Mouse (Mus musculus): ENCODE data around the gene Ipcef1. TPM values are rescaled to one million over a fixed set of nuclear protein-coding genes. Genes with fewer than 3 reads are reported as not detected.

Gene Ipcef1
- polyA plus RNA-seq, 1 experiment from 2014 or later = 1.2 TPM

DNA sequence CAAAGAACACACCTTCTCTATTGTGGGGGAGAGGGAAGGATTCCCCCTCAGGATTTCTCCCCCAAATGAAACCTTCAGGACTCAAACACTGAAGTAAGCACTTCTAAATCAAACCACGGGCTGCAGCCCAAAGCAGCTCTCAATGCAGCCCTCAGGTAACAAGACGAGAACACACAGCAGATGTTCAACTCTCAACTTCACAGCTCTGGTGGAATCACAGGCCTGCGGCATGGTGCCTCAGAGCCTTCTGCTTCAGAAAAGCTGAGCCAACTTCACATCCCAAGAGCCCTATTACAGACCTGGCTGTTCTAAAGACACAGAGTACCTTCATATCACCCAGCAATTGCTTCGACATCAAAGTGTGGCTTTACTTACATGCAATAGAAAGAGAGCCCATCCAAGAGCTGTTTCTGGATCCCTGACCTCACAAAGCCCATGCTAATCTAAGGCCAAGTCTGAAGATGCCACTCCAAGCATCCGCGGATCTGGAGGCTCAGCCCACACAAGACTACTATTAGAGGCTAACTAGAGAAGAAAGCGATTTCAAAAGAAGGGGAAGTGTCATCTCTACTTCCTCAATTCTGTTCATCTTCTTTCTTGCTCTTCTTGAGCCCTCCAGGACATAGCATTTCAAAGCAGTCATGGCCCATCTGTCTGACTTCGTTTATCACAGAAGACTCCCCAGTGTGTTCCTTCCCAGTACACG is 11.6 kb upstream of the Ipcef1 start:
- Histone ChIP-seq H3K4me2 (no peak overlapping the region), H3K9ac (no peak overlapping the region), H3K4me1 (replicated peaks) (no peaks in the 10 kb centered on the region), H3K27me3 (no peaks in the 10 kb centered on the region), H3K36me3 (no peaks in the 10 kb centered on the region), H3K9me3 (no peaks in the 10 kb centered on the region), H3K27ac (replicated peaks) (no peak overlapping the region), H3K4me3 (no peak overlapping the region)
- no peak for ATAC-seq (ENCODE audit: low read depth)
- 87% methylated on average over 9 of the region's 9 CpGs for WGBS

DNA sequence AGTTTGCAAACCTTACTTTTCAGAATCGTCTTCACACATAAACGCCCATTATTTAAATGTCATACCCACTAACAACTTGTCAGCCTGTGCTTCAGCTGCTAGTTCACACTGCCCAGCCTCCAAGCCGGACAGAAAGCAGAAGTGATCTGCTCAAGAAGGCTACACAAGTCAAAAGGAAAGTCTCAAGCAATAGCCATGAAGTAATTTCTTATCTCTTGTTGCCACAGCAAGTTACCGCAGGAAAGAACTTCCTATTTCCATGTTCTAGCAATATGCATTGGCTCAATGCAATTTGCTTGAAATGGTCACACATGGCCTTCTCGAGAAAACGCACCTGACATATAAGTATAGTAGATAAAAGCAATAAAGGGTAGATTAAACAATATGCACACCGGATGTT is 10.7 kb upstream of the Ipcef1 start:
- Histone ChIP-seq H3K4me1 (replicated peaks) (no peaks in the 10 kb centered on the region), H3K9me3 (no peaks in the 10 kb centered on the region), H3K4me2 (no peak overlapping the region), H3K9ac (no peak overlapping the region), H3K27me3 (no peaks in the 10 kb centered on the region), H3K4me3 (no peak overlapping the region), H3K27ac (replicated peaks) (no peak overlapping the region), H3K36me3 (no peaks in the 10 kb centered on the region)
- WGBS = 84% methylated on average over 7 of the region's 7 CpGs
- no peak for ATAC-seq (ENCODE audit: low read depth)

DNA sequence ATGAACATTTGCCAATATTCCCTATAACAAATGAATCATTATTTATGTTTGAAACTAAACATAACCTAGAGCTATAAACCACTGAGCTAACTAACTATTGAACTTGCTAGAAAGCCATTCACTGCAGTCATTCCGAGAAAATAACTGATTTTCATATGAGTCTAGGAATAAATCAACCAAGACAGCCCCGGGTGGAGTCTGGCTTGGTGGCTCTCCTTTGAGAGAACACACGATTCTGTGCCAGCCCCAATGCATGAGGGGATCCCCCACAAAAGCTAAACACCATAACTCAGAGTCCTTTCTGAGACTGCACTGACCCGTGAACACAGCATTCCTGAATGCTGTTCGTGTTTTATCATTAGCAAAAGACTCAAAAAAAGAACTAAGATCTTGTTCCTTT is 8.0 kb upstream of the Ipcef1 start:
- H3K27ac ChIP-seq (replicated peaks) = no peak overlapping the region
- 29% methylated on average over 5 of the region's 5 CpGs for whole genome bisulfite sequencing
- ATAC-seq (ENCODE audit: low read depth) = no peak; the same call in 1 of the 2 replicates
- no peak overlapping the region for H3K9ac ChIP-seq
- no peak overlapping the region for H3K4me3 ChIP-seq
- H3K4me2 ChIP-seq = no peak overlapping the region
- no peaks in the 10 kb centered on the region for H3K27me3 ChIP-seq
- H3K9me3 ChIP-seq = no peaks in the 10 kb centered on the region
- no peaks in the 10 kb centered on the region for H3K36me3 ChIP-seq
- no peaks in the 10 kb centered on the region for H3K4me1 ChIP-seq (replicated peaks)

GRCm38 (mm10) chr10:7057546-7057945 is 5.3 kb upstream of the Ipcef1 start:
- Histone ChIP-seq H3K4me1 (replicated peaks) (peaks cover 3% of the 10 kb centered on the region), H3K9me3 (no peaks in the 10 kb centered on the region), H3K27me3 (no peaks in the 10 kb centered on the region), H3K4me2 (no peak overlapping the region), H3K27ac (replicated peaks) (no peak overlapping the region), H3K36me3 (no peaks in the 10 kb centered on the region), H3K4me3 (no peak overlapping the region), H3K9ac (no peak overlapping the region)
- WGBS = 91% methylated on average over 1 of the region's 1 CpGs
- ATAC-seq (ENCODE audit: low read depth) = no peak

DNA sequence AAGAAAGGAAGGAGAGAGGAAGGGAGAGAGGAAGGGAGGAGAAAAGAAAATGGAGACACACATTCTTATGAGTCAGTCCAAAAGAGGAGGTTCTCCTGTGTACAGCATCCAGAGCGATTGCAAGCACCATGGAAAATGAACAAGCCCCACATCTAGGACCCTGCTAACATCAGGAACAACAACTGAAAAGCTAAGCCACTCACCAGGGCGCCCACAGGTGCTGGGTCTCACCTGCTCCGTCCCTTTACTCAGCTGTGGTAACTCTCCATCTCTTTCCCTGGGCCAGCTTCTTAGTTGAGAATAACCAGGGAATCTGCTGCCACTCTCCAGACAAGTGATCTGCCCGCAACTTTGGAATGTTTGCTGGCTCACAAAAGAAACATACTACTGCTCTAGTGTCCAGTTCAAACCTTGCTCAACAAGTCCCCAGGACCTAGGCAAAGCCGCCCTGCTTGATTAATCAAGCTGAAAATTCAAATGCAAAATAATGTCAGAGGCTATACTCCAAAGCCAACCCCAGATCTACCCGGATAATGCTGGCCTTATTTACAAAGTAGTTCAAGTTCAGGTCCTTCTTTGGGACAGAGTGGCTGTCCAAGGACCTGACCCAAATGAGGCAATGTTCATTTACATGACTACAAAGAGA is 2.4 kb upstream of the Ipcef1 start:
- no peak overlapping the region for H3K27ac ChIP-seq (replicated peaks)
- H3K36me3 ChIP-seq = no peaks in the 10 kb centered on the region
- H3K27me3 ChIP-seq = no peaks in the 10 kb centered on the region
- peaks cover 8% of the 10 kb centered on the region for H3K4me1 ChIP-seq (replicated peaks)
- H3K4me2 ChIP-seq = no peak overlapping the region
- ATAC-seq (ENCODE audit: low read depth) = no peak
- H3K9me3 ChIP-seq = no peaks in the 10 kb centered on the region
- WGBS = 81% methylated on average over 6 of the region's 6 CpGs
- no peak overlapping the region for H3K9ac ChIP-seq
- H3K4me3 ChIP-seq = no peak overlapping the region

DNA sequence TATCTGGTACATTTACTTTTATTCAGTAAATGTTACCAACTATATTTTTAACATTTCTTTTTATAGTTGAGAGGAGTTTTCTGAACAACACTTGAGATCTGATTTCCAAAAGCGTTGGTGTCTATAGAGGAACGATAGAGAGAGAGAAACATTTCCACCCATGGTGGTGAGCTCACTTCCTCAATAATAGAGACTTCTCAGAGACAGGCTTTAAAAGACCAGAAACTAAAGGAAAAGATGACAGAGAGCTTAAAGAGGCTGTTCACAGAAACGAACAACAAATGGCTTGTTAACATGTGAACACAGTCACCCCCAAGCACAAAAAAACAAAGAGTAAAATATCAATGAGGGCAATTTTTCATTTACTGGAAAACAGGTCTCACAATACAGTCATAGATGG is 2.4 kb downstream of the Ipcef1 start:
- Histone ChIP-seq H3K27ac (replicated peaks) (no peak overlapping the region), H3K9ac (no peak overlapping the region), H3K4me1 (replicated peaks) (peaks cover 8% of the 10 kb centered on the region), H3K4me3 (no peak overlapping the region), H3K4me2 (no peak overlapping the region), H3K27me3 (no peaks in the 10 kb centered on the region), H3K36me3 (no peaks in the 10 kb centered on the region), H3K9me3 (no peaks in the 10 kb centered on the region)
- WGBS = 78% methylated on average over 3 of the region's 3 CpGs
- ATAC-seq (ENCODE audit: low read depth) = no peak

DNA sequence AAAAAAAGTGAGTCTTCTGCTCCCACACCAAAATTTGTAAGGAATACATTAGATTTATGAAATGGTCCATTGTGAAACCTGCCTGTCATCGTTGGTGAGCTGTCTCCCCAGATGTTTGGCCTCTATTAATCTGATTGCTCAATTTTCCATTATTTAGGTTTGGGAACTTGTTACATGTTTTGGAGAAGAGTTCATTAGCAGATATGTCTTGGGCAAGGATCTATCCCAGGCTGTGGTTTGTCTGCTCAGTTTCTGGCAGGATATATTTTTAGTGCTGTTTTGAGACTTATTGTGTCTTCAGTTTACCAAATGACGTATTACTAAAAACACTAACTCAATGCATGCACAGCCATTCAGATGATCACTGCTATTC is 4.4 kb downstream of the Ipcef1 start:
- H3K4me3 ChIP-seq = no peak overlapping the region
- no peaks in the 10 kb centered on the region for H3K27me3 ChIP-seq
- WGBS = 85% methylated on average over 2 of the region's 2 CpGs
- no peak overlapping the region for H3K4me2 ChIP-seq
- H3K9ac ChIP-seq = no peak overlapping the region
- peaks cover 8% of the 10 kb centered on the region for H3K4me1 ChIP-seq (replicated peaks)
- ATAC-seq (ENCODE audit: low read depth) = no peak
- H3K27ac ChIP-seq (replicated peaks) = no peak overlapping the region
- H3K36me3 ChIP-seq = no peaks in the 10 kb centered on the region
- H3K9me3 ChIP-seq = no peaks in the 10 kb centered on the region

GRCm38 (mm10) chr10:7047288-7047918 is 4.9 kb downstream of the Ipcef1 start:
- Histone ChIP-seq H3K36me3 (no peaks in the 10 kb centered on the region), H3K9ac (no peak overlapping the region), H3K27ac (replicated peaks) (no peak overlapping the region), H3K4me1 (replicated peaks) (peaks cover 3% of the 10 kb centered on the region), H3K4me2 (no peak overlapping the region), H3K27me3 (no peaks in the 10 kb centered on the region), H3K9me3 (no peaks in the 10 kb centered on the region), H3K4me3 (no peak overlapping the region)
- WGBS = 46% methylated on average over 10 of the region's 10 CpGs
- peak; percentile 47; the same call in 1 of the 2 replicates for ATAC-seq (ENCODE audit: low read depth)

DNA sequence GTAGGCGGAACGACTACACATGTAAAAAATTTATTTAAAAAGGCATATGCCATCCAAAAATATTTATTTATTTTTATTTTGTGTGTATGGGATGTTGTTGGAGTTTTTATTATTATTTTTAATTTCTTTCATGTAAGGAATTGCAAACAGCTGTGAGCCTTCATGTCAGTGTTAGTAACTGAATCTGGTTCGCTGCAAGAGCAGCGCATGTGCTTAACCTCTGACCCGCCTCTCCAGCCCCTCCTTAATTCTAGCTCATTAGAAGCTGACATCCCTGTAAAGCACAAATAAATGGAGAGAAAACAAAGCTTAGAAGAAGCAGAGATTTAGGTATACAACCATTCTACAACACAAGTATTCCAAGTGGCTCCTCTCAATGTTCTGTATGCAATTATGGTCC is 8.4 kb downstream of the Ipcef1 start:
- Histone ChIP-seq H3K4me1 (replicated peaks) (no peaks in the 10 kb centered on the region), H3K4me3 (no peak overlapping the region), H3K9ac (no peak overlapping the region), H3K27me3 (no peaks in the 10 kb centered on the region), H3K4me2 (no peak overlapping the region), H3K27ac (replicated peaks) (no peak overlapping the region), H3K36me3 (no peaks in the 10 kb centered on the region), H3K9me3 (no peaks in the 10 kb centered on the region)
- WGBS = 80% methylated on average over 5 of the region's 5 CpGs
- ATAC-seq (ENCODE audit: low read depth) = no peak

DNA sequence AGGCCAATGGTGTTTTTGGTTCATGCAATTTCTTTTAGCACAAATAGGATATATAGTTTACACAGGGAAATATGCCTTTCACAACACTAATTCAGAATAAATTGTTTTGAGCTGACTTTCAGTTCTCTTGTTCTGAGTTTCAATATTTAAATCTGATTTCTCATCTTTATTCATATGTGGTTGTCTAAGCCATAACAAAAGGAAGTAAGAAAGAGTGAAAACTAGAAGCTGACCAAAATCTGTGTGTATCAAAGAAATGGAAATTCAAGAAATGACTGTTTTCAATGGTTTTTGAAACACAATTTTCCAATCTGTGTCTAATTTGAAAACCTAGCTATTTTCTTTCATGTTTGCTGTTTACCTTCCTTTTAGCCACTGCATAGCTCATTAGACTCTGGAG is 11.2 kb downstream of the Ipcef1 start:
- no peak for ATAC-seq (ENCODE audit: low read depth)
- Histone ChIP-seq H3K27me3 (no peaks in the 10 kb centered on the region), H3K4me1 (replicated peaks) (no peaks in the 10 kb centered on the region), H3K9ac (no peak overlapping the region), H3K4me3 (no peak overlapping the region), H3K9me3 (no peaks in the 10 kb centered on the region), H3K36me3 (no peaks in the 10 kb centered on the region), H3K4me2 (no peak overlapping the region), H3K27ac (replicated peaks) (no peak overlapping the region)

DNA sequence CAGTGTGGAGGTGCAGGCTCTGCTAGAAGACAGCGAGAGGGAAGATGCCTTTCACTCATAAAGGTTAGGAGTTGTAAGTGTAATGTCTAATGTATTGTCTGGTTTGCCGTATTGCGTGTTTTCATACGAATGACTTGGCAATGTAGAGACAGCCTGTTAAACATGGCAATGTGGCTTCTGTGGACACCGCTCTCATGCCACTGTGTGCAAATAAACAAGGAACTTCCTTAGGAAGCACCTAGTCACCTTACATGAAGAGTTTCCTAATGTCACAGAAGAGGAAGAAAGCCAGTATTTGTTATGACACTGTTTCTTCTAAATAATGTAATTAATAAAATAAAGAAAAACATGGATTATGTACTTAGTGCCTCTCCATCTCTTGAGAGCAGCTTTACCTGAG is 15.1 kb downstream of the Ipcef1 start:
- Histone ChIP-seq H3K36me3 (no peaks in the 10 kb centered on the region), H3K4me1 (replicated peaks) (no peaks in the 10 kb centered on the region), H3K4me3 (no peak overlapping the region), H3K9me3 (no peaks in the 10 kb centered on the region), H3K9ac (no peak overlapping the region), H3K4me2 (no peak overlapping the region), H3K27me3 (no peaks in the 10 kb centered on the region), H3K27ac (replicated peaks) (no peak overlapping the region)
- 94% methylated on average over 5 of the region's 5 CpGs for WGBS
- ATAC-seq (ENCODE audit: low read depth) = no peak

- Histone ChIP-seq H3K4me2 (peak overlapping the region; percentile 4; the same call in 1 of the 2 replicates), H3K27ac (replicated peaks) (no peak overlapping the region), H3K4me3 (no peak overlapping the region), H3K27me3 (no peaks in the 10 kb centered on the region), H3K36me3 (no peaks in the 10 kb centered on the region), H3K9me3 (no peaks in the 10 kb centered on the region), H3K9ac (no peak overlapping the region), H3K4me1 (replicated peaks) (no peaks in the 10 kb centered on the region)
- WGBS = 67% methylated on average over 12 of the region's 12 CpGs
- ATAC-seq (ENCODE audit: low read depth) = peak; percentile 53; the same call in 1 of the 2 replicates
Measured at GRCm38 (mm10) chr10:7035547-7035946, 16.7 kb downstream of the Ipcef1 start.

Data from neural tube, embryonic 13.5 days (tissue).